Mouse (Mus musculus) c-Kit-negative CD71-positive TER-119-positive erythroid progenitor cells, embryonic 14.5 days (primary cell): ENCODE data around the gene Dgkz.

ENCODE experiments used
- DNase-seq: peaks from one replicate; pipeline ENCODE4 v3.0.0-alpha.2; 2013; ENCODE audit warnings: low read depth, low spot score

Gene Dgkz

GRCm38 (mm10) chr2:91921790-91922570 lies 53.7 kb downstream of the Dgkz start:
- DNase-seq, result no peak

GRCm38 (mm10) chr2:91921181-91921789 lies 54.4 kb downstream of the Dgkz start:
- no peak for DNase-seq

GRCm38 (mm10) chr2:91920130-91920529 lies 55.5 kb downstream of the Dgkz start:
- DNase-seq, result no peak

- DNase-seq, result no peak
These were observed 58.6 kb downstream of the Dgkz start for GRCm38 (mm10) chr2:91917096-91917495.

GRCm38 (mm10) chr2:91916346-91916977 lies 59.2 kb downstream of the Dgkz start:
- DNase-seq, result no peak

GRCm38 (mm10) chr2:91913328-91914110 lies 62.1 kb downstream of the Dgkz start:
- DNase-seq, result no peak

- no peak for DNase-seq
These were observed 63.0 kb downstream of the Dgkz start for GRCm38 (mm10) chr2:91912616-91913015.

GRCm38 (mm10) chr2:91906141-91906540 lies 69.5 kb downstream of the Dgkz start:
- no peak for DNase-seq

GRCm38 (mm10) chr2:91904618-91905307 lies 70.9 kb downstream of the Dgkz start:
- no peak for DNase-seq

GRCm38 (mm10) chr2:91903171-91903925 lies 72.3 kb downstream of the Dgkz start:
- no peak for DNase-seq

- DNase-seq, result no peak
These were observed 73.3 kb downstream of the Dgkz start for GRCm38 (mm10) chr2:91902336-91902735.

GRCm38 (mm10) chr2:91900431-91900830 lies 75.2 kb downstream of the Dgkz start:
- no peak for DNase-seq

GRCm38 (mm10) chr2:91899141-91899540 lies 76.5 kb downstream of the Dgkz start:
- DNase-seq, result no peak

- DNase-seq, result no peak
These were observed 77.7 kb downstream of the Dgkz start for GRCm38 (mm10) chr2:91897968-91898367.

- no peak for DNase-seq
These were observed 80.3 kb downstream of the Dgkz start for GRCm38 (mm10) chr2:91895401-91895800.

- DNase-seq, result no peak
These were observed 80.9 kb downstream of the Dgkz start for GRCm38 (mm10) chr2:91894716-91895115.

- DNase-seq, result no peak
These were observed 91.0 kb downstream of the Dgkz start for GRCm38 (mm10) chr2:91884616-91885015.

- DNase-seq, result no peak
These were observed 91.7 kb downstream of the Dgkz start for GRCm38 (mm10) chr2:91883961-91884360.
